Mouse (Mus musculus) kidney, postnatal 14 days (tissue): ENCODE data around the gene Gm9758.
"Not testable (repeated sequence)": the region's sequence is repeated elsewhere in the genome, so short reads cannot be mapped to it uniquely, and the experiment has no call there.

Source experiments
- DNase-seq: peaks from one replicate; pipeline ENCODE4 v3.0.0; 2022; ENCODE audit warnings: mixed read lengths

Gene Gm9758

GRCm38 (mm10) chr5:14914799-14915198, at the start of gene Gm9758:
Gm9758 (minus strand) TSS chr5:14914899.
- DNase-seq = not testable (repeated sequence)

GRCm38 (mm10) chr5:14963821-14964220, 49.1 kb upstream of the Gm9758 start:
- not testable (repeated sequence) for DNase-seq

- not testable (repeated sequence) for DNase-seq
These were observed 46.8 kb upstream of the Gm9758 start for GRCm38 (mm10) chr5:14961502-14961901.

- not testable (repeated sequence) for DNase-seq
These were observed 41.4 kb upstream of the Gm9758 start for GRCm38 (mm10) chr5:14955928-14956706.

GRCm38 (mm10) chr5:14953587-14953986, 38.9 kb upstream of the Gm9758 start:
- DNase-seq = not testable (repeated sequence)

DNA sequence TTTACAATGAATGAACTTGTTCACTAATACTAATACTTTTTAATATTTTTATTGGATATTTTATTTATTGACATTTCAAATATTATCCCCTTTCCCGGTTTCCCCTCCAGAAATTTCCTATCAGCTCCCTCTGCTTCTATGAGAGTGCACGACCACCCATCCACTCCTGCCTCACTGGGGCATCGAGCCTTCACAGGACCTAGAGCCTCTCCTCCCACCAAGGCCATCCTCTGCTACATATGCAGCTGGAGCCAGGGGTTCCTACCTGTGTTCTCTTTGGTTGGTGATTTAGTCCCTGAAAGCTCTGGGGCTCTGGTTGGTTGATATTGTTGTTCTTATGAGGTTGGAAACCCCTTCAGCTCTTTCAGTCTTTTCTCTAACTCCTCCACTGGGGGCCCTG, 38.0 kb upstream of the Gm9758 start:
- DNase-seq = not testable (repeated sequence)

DNA sequence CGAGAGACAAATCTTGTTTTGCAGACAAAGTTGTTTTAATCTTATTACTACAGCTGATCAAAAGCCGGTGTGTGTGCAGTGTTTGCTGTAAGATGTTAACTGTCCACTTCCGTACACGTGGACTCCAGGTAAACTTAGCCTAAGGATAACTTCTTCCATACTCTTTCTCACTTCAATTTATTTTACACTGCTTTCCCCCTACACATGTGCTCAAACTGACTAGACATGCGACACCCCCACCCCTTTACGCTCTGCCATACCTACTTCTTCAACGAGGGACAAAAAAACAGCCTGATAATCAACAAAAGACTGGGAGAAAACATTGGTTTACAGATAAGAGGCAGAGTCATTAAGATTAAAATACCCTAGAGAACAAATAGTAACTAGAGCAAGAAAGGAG, 37.1 kb upstream of the Gm9758 start:
- not testable (repeated sequence) for DNase-seq

GRCm38 (mm10) chr5:14947482-14948198, 32.9 kb upstream of the Gm9758 start:
- peak; percentile 18 for DNase-seq

DNA sequence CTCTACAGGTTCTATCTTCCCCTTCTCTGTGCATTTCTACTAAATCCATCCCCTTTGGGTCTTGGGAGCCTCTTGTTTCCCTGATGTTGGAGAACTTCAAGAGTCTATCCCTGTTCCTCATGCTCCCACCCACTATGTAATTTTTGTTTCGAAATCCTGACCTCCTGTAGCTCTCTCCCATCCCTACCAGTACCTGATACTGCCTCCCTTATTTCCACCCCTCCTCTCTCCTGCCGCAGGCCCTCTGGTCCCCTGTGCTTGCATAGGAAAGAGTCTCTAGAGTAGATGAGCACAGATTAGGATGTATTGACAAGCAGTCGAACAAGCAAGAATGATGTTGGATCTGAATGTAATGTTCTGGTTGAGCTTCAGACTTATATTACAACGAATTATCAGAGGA, 30.8 kb upstream of the Gm9758 start:
- DNase-seq = not testable (repeated sequence)

DNA sequence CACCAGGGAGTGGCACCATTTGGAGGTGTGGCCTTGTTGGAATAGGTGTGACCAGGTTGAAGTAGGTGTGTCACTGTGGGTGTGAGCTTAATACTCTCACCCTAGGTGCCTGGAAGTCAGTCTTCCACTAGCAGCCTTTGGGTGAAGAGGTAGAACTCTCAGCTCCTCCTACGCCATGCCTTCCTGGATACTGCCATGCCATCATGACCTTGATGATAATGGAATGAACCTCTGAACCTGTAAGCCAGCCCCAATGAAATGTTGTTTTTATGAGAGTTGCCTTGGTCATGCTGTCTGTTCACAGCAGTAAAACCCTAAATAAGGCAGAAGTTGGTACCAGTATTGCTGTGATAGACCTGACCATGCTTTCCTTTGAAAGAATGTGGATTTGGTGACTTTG, 26.3 kb upstream of the Gm9758 start:
- DNase-seq = not testable (repeated sequence)

GRCm38 (mm10) chr5:14938329-14938728, 23.6 kb upstream of the Gm9758 start, which contains the start of gene Speer4e:
Speer4e (minus strand) TSS chr5:14938429.
- DNase-seq = not testable (repeated sequence)

GRCm38 (mm10) chr5:14933721-14934120, 19.0 kb upstream of the Gm9758 start:
- DNase-seq = not testable (repeated sequence)

DNA sequence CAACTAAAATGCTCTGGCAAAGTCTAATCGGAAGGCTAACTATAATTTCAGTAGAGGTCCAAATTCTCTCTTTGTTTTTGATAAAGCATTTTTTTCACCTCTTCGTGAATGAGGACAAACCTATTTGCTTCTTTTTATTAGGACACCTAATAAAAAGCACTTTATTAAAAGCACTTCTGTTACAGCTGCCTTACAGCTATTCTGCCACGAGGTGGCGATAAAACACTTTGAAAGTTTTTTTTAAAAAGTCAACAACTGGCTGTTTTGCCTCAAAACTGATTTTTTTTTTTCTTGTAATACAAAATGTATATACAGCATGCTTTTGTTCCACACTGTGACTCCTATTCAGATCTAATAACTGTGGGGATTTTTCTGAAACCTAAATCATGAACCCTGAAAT, 12.3 kb upstream of the Gm9758 start:
- DNase-seq = not testable (repeated sequence)

DNA sequence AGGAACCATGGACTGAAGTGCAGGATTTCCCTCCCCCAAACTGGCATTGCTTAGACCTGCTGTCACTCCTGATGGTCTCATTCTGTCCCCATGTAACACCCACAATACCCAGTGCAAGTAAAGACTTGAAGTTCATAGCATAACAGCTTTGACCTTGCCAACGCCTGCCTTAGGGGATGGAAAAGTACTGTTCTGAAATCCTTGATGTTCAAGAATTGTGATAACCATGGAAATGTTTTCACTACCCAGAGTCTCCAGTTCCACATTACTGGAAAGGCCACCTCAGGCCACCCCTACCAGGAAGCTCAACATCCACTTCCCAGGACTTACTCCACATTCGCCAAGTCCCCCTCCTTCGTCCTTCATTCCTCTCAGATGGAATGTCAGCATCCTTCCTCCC, 338 bp downstream of the Gm9758 start:
- DNase-seq = not testable (repeated sequence)

DNA sequence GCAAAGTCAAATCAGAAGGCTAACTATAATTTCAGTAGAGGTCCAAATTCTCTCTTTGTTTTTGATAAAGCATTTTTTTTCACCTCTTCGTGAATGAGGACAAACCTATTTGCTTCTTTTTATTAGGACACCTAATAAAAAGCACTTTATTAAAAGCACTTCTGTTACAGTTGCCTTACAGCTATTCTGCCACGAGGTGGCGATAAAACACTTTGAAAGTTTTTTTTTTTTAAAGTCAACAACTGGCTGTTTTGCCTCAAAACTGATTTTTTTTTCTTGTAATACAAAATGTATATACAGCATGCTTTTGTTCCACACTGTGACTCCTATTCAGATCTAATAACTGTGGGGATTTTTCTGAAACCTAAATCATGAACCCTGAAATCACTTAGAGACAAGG, 11.2 kb downstream of the Gm9758 start:
- DNase-seq = not testable (repeated sequence)

DNA sequence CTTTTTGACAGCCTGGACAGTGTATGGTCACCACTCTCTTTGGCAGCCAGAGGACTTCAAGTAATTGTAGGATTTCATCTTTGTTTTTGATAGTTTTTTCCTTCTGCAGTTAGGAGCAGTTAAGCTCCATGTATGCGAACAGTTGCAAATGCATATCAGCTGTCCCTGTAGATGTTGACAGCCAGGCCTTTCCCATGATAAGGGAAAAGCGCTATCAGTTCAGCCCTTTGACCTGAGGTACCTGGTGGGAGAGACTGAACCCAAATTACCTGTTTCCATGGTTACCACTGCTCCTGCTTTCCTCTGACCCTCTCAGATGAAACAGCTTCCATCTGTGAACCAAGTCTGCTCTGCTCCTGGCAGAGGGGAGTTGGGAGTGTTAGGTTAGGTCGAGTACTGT, 22.5 kb downstream of the Gm9758 start:
- DNase-seq = no peak

DNA sequence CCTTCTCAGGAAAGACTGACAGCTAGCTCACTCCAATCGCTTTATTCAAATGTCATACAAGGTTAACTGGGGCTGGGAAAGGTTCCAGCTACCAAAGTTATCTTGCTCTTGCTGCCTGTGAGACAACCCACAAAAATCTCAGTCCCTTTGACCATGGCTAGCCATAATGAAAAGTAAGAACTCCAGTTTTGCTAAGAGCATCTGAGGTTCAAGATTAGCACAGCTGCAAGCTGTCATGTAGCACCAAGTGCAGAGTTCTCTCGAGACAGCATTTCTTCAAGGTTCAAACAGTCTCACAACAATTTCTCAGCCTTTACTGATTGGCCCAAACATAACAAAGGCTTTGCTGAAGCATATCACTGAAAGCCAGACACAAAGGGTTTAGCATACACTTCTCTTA, 29.4 kb downstream of the Gm9758 start:
- not testable (repeated sequence) for DNase-seq
